Comparison of ENCODE assay signal across 13 mouse cellular contexts in genomic region chr11:92041695-92042094, GRCm38 (mm10).
A peak's percentile ranks its signal among the peaks of the same experiment; 100 is the strongest.
DNase-seq lines count a peak whose midpoint lies in the region; ATAC-seq and TF ChIP-seq lines count a peak whose summit lies in the region.
"Had no signal": no experiment of that assay in that cellular context is flagged by ENCODE, and none has a peak within 500 bp of the region (broad histone marks: within the 10 kb centered on the region; RNA-seq: fewer than 3 reads in every experiment).

No protein-coding gene starts in this region.

- no peak for ATAC-seq in hindbrain, postnatal 0 days
- no peak for ATAC-seq in hindbrain, embryonic 13.5 days (ENCODE audit: low FRiP score)
- ATAC-seq in midbrain, embryonic 13.5 days, result no peak
- no peak for ATAC-seq in cerebellum, adult (ENCODE audit: insufficient number of reproducible peaks, low FRiP score, low TSS enrichment)
- ATAC-seq in liver, embryonic 12.5 days, result no peak
- ATAC-seq: forebrain, embryonic 13.5 days had no signal

- no peak overlapping the region for H3K27ac ChIP-seq in hindbrain, postnatal 0 days
- H3K27ac ChIP-seq in hindbrain, embryonic 13.5 days, result no peak overlapping the region
- H3K27ac ChIP-seq in midbrain, embryonic 10.5 days (replicated peaks), result no peak overlapping the region
- H3K27ac ChIP-seq in midbrain, embryonic 13.5 days, result no peak overlapping the region
- no peak overlapping the region for H3K27ac ChIP-seq in liver, embryonic 12.5 days
- H3K27ac ChIP-seq: forebrain, embryonic 13.5 days; stomach, embryonic 15.5 days had no signal

- no peaks in the 10 kb centered on the region for H3K9me3 ChIP-seq in hindbrain, postnatal 0 days (ENCODE audit: low read length)
- no peaks in the 10 kb centered on the region for H3K9me3 ChIP-seq in hindbrain, embryonic 13.5 days
- no peaks in the 10 kb centered on the region for H3K9me3 ChIP-seq in midbrain, embryonic 10.5 days (replicated peaks)
- no peaks in the 10 kb centered on the region for H3K9me3 ChIP-seq in midbrain, embryonic 13.5 days
- H3K9me3 ChIP-seq in liver, embryonic 12.5 days (replicated peaks), result no peaks in the 10 kb centered on the region
- H3K9me3 ChIP-seq: forebrain, embryonic 13.5 days; stomach, embryonic 15.5 days had no signal

- peak; percentile 24 for TF ChIP-seq CTCF in hindbrain, postnatal 0 days (IDR thresholded peaks at IDR 0.05; ENCODE audit: low read depth)

- H3K4me3 ChIP-seq in hindbrain, postnatal 0 days (ENCODE audit: low read length), result no peak overlapping the region
- no peak overlapping the region for H3K4me3 ChIP-seq in hindbrain, embryonic 13.5 days
- H3K4me3 ChIP-seq in midbrain, embryonic 10.5 days, result no peak overlapping the region
- no peak overlapping the region for H3K4me3 ChIP-seq in midbrain, embryonic 13.5 days (replicated peaks)
- no peak overlapping the region for H3K4me3 ChIP-seq in liver, embryonic 12.5 days
- H3K4me3 ChIP-seq: forebrain, embryonic 13.5 days; stomach, embryonic 15.5 days had no signal

- H3K9ac ChIP-seq in hindbrain, postnatal 0 days (replicated peaks; ENCODE audit: low read length), result no peak overlapping the region
- no peak overlapping the region for H3K9ac ChIP-seq in hindbrain, embryonic 13.5 days
- no peak overlapping the region for H3K9ac ChIP-seq in midbrain, embryonic 13.5 days (replicated peaks)
- H3K9ac ChIP-seq in liver, embryonic 12.5 days, result no peak overlapping the region
- H3K9ac ChIP-seq: forebrain, embryonic 13.5 days; stomach, embryonic 15.5 days had no signal

- H3K4me2 ChIP-seq in hindbrain, postnatal 0 days (ENCODE audit: low read depth, low read length), result no peak overlapping the region
- H3K4me2 ChIP-seq in hindbrain, embryonic 13.5 days, result no peak overlapping the region
- H3K4me2 ChIP-seq in midbrain, embryonic 13.5 days (replicated peaks), result no peak overlapping the region
- no peak overlapping the region for H3K4me2 ChIP-seq in liver, embryonic 12.5 days
- H3K4me2 ChIP-seq: forebrain, embryonic 13.5 days; stomach, embryonic 15.5 days had no signal

- DNase-seq in hindbrain, postnatal 0 days (ENCODE audit: low spot score), result no peak
- peak; percentile 17 for DNase-seq in midbrain, embryonic 10.5 days (ENCODE audit: low spot score)
- DNase-seq in ZHBTc4 (ENCODE audit: low read depth, low spot score), result peak; percentile 35
- DNase-seq in mesoderm, embryonic 11.5 days (ENCODE audit: low read depth, low spot score), result peak; percentile 14
- DNase-seq: heart, postnatal 14 days; lung, adult 2 months had no signal

- 8% methylated on average over 2 of the region's 2 CpGs for WGBS in hindbrain, postnatal 0 days
- WGBS in hindbrain, embryonic 13.5 days, result 10% methylated on average over 2 of the region's 2 CpGs
- WGBS in midbrain, embryonic 10.5 days, result 4% methylated on average over 2 of the region's 2 CpGs
- 10% methylated on average over 2 of the region's 2 CpGs for WGBS in midbrain, embryonic 13.5 days
- WGBS in liver, embryonic 12.5 days (ENCODE audit: insufficient replicate concordance), result 9% methylated on average over 2 of the region's 2 CpGs

- no peaks in the 10 kb centered on the region for H3K4me1 ChIP-seq in hindbrain, postnatal 0 days (ENCODE audit: insufficient read depth, low read length)
- H3K4me1 ChIP-seq in hindbrain, embryonic 13.5 days (replicated peaks), result no peaks in the 10 kb centered on the region
- no peaks in the 10 kb centered on the region for H3K4me1 ChIP-seq in midbrain, embryonic 10.5 days
- H3K4me1 ChIP-seq in midbrain, embryonic 13.5 days (replicated peaks), result no peaks in the 10 kb centered on the region
- H3K4me1 ChIP-seq in liver, embryonic 12.5 days, result no peaks in the 10 kb centered on the region
- H3K4me1 ChIP-seq: forebrain, embryonic 13.5 days; stomach, embryonic 15.5 days had no signal

- H3K27me3 ChIP-seq in hindbrain, postnatal 0 days (ENCODE audit: insufficient read depth, low read length), result no peaks in the 10 kb centered on the region
- no peaks in the 10 kb centered on the region for H3K27me3 ChIP-seq in hindbrain, embryonic 13.5 days
- H3K27me3 ChIP-seq in midbrain, embryonic 10.5 days (ENCODE audit: low read depth, poor library complexity, severe bottlenecking), result no peaks in the 10 kb centered on the region
- H3K27me3 ChIP-seq in midbrain, embryonic 13.5 days, result no peaks in the 10 kb centered on the region
- no peaks in the 10 kb centered on the region for H3K27me3 ChIP-seq in liver, embryonic 12.5 days (replicated peaks)
- H3K27me3 ChIP-seq: CH12.LX; forebrain, embryonic 13.5 days; stomach, embryonic 15.5 days had no signal

- H3K36me3 ChIP-seq in hindbrain, postnatal 0 days (ENCODE audit: insufficient read depth, low read length), result no peaks in the 10 kb centered on the region
- no peaks in the 10 kb centered on the region for H3K36me3 ChIP-seq in hindbrain, embryonic 13.5 days
- H3K36me3 ChIP-seq in midbrain, embryonic 10.5 days, result no peaks in the 10 kb centered on the region
- H3K36me3 ChIP-seq in midbrain, embryonic 13.5 days, result no peaks in the 10 kb centered on the region
- no peaks in the 10 kb centered on the region for H3K36me3 ChIP-seq in liver, embryonic 12.5 days
- H3K36me3 ChIP-seq: stomach, embryonic 15.5 days had no signal
